Mouse (Mus musculus) hematopoietic stem cell, adult 5-6 weeks (primary cell): Measurements from ENCODE around the gene Catsperd. TPM values are rescaled to one million over a fixed set of nuclear protein-coding genes. Genes with fewer than 3 reads are reported as not detected.
A peak's percentile ranks its signal among the peaks of the same experiment; 100 is the strongest.
"Not testable (repeated sequence)": the region's sequence is repeated elsewhere in the genome, so short reads cannot be mapped to it uniquely, and the experiment has no call there.

Experiments used
- ATAC-seq, 2 experiments: fragments of 125-278 bp in 1 of 2; replicated peaks in 1 of 2; 2 replicates each; pipeline ENCODE4 v1.8.0; 2016 to 2017; ENCODE audit warnings: inconsistent platforms in 2 of 2, mild to moderate bottlenecking in 2 of 2, moderate number of reproducible peaks in 2 of 2, low read depth in 1 of 2, moderate TSS enrichment in 1 of 2; ENCODE audit not compliant: low FRiP score in 2 of 2, poor library complexity in 2 of 2, severe bottlenecking in 2 of 2, insufficient read depth in 1 of 2, low TSS enrichment in 1 of 2
- total RNA-seq: library from RNA; stranded (forward); fragments of 172-1452, 232-1000 nt; gene quantifications from 2 replicates; pipeline ENCODE4 v1.2.3, GENCODE M21; 2017

Catsperd gene
- total RNA-seq, 1 experiment from 2014 or later = not detected

DNA sequence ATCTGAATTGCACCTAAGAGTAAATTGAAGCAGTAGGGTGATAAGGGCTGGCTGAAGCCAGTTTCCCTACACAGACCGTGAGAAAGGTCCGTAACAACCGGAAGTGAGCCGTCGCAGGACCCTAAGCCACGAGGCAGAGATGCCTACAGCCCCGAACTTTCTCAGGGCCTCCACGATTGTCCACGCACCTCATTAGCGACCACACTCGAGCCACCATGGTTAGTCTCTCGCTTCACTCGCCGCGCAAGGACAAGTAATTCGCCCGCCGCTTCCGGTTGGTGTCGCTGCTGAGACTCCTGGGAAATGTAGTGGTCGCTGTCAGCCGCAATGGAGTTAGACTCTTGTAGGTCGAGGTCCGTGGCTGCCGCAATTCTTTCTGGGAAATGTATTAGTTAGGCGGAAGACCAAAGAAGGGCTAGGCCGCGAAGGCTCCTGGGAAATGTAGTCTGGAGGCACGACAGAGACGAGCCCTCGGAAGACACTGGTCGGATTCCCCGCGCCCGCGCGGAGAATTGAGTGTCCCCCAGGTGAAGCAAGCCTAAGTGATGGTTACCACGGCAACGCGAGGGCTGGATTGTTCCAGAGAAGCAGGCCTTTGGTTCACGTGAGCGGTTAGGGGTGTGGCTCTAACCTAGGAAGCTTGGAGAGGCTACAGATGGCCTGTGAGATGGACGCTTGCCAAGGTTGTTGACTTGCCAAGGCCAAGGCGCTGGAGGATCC, 18.3 kb upstream of the Catsperd start, which contains the start of gene 2410015M20Rik:
2410015M20Rik (minus strand) TSS at position 320 of the 720 bp plus-strand sequence.
- ATAC-seq = peak; percentile 76 to 85

DNA sequence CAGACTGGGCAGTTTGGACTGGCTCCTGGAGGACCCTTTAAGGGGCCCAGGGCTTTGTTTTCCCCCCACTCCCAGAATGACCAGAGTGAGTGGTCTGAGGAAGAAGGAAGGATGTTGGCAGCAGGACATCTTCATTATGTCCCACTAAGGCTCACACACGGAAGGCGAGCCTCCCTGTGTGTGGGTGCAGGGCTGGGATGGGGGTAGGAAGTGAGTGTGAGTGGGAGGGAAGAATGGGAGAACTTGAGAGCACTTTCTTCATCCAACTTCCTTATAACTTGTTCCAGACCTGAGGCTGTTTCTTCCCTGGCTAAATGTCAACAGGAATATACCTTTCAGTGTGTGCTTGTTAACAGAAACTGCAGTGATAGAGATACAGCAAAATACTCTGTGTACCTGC, 16.6 kb upstream of the Catsperd start:
- ATAC-seq = no peak

DNA sequence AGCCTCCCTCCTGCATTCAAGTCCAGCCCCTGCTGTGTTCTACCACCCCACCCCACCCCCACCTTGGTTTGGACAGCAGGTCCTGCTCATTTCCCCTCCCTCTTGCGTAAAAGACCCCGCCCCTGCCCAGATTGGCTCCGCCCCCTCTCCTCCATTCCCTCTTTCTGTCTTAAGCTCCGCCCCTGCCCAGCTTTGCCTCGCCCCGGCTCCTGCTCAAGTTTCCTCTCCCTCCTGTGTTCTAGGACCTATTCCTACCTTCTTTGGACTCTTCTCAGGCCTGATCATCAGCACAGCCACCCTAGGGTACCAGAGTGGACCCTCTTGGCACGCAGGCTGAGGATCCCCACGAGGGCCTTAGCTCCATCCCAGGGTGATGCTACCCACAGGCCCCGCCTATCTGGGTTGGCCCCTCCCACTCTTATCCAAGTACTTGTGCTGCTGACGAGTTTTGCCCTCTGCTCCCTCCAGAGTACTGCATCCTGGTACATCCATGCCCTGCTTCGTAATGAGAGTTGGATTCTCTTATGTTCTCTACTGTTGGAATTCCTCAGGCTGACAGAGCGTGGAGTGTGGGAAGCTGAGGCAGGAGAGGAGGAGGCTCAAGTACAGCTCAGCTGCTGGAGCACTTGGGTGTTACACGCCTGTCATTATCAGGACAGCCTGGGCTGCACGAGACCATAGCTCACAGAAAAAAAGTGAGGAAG, 15.9 kb upstream of the Catsperd start:
- no peak for ATAC-seq

DNA sequence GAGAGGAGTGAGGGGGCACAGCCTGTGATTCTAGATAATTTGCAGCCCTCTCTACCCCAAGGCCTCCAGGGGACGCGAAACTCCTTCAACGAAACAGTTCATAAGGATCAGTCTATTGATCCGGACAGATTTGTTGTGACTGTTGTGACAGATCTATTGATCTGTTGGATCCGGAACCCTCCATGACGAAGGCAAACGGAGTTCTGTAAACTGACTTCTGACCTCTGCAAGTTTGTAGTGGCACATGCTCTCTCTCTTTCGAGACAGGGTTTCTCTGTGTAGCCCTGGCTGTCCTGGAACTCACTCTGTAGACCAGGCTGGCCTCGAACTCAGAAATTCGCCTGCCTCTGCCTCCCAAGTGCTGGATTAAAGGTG, 15.4 kb upstream of the Catsperd start:
- not testable (repeated sequence) for ATAC-seq

DNA sequence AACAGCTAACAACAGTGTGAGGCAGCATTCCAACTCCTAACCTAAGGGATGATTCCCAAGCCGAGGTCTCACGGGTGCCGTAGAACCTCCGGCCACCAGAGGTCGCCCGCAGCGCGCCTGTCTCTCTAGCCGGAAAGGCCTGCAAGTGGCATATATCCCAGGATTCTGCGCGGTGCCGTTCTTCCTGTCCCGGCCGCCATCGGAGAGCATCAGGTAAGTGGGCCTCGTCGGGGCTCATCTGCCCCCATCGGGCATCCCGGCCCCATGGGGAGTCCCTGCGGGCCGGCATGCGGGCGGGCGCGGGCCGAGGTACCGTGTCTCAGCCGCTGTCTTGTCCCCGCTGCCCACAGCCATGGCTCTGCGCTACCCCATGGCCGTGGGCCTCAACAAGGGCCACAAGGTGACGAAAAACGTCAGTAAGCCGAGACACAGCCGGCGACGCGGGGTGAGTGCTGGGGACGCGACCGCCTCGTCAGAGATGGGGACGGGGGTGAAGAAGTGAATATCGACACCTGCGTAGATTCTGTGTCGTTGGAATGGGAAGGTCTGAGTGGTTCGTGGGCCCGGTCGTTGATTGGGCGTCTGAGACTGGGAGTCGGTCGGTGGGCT, 14.6 kb upstream of the Catsperd start, which contains the start of gene Rpl36:
Rpl36 (plus strand) TSS at position 181 of the 609 bp plus-strand sequence.
- peak; percentile 46 to 69 for ATAC-seq

DNA sequence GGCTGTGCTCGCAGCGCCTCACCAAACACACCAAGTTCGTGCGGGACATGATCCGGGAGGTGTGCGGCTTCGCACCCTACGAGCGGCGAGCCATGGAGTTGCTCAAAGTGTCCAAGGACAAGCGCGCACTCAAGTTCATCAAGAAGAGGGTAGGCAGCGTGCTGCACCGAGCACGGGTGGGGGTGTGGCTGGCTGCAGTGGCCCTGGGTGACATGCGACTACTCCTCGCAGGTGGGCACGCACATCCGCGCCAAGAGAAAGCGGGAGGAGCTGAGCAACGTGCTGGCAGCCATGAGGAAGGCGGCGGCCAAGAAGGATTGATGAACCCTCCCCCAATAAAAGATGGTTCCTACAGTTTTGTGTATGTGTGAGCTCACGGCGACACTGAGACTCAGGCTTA, 14.1 kb upstream of the Catsperd start:
- ATAC-seq = not testable (repeated sequence)

DNA sequence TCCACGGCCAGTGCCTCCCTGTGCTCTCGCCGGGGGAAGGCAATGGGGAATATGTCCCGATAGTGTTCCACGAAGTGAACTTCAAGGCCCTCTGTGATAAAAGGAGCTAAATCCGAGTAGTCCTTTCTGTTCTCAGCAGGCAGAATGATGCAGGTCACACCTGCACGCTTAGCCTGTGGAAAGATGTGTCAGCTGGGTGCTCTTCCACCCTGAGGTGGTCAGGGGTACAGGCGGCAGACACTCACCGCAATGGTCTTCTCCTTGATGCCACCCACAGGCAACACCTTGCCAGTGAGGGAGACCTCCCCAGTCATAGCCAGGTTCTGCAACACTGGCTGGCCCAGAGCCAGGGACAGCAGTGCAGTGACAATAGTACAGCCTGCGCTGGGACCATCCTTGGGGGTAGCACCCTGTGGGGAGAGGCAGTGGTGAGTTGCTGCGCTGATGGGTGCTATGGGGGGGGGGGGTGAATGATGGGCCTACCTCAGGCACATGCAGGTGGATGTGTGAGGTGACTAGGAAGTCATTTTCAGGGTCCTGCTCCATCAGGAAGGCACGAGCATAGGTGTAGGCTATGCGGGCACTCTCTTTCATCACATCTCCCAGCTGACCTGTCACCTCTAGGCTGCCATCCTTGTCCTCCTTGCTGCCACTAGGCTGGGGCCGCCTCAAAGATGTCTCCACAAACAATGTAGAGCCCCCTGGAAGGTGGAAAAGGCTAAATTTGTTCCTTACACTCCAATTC, 13.4 kb upstream of the Catsperd start:
- ATAC-seq = no peak

DNA sequence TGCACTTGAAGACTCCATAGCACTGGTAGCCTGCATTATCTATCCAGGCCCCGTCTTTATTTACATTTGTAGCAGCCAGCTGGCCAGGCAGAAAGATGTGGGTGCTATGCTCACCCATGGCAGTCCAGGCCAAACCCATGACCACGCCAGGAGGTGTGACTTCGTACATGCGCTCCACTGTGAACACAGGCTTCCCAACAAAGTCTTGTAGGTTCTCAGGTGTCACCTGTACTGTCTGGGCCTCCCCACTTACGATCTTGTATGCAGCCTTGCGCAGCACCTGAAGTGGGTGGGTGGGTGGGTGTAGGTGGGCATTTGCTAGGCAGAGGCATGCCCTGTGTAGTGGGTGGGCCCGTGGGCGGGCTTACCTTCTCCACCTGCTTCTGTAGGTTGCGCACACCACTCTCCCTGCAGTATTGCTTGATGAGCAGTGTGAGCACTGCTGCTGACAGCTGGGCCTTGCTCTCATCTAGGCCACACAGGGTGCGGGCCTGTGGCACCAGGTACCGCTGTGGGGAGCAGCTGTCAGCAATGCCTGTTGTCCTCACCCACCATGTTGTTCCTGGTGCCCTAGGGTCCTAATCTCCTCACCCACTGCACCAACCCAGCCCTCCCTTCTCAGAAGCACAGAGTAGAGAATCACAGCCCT, 12.7 kb upstream of the Catsperd start:
- no peak for ATAC-seq

DNA sequence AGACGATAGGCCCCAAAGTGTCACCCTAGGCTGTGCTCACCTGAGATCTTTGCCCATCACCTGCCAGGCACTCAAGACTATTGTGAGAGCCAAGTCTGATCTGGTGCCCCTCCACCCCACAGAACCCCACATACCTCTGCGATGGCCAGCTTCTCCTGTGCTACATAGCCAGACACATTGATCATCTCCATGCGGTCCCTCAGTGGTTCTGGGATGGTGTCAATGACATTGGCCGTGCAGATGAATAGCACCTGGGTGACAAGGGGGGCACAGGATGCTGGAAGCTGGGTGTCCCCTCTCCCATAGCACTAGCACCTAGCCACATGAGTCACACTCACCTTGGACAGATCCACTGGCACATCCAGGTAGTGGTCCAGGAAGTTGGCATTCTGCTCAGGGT, 12.2 kb upstream of the Catsperd start:
- no peak for ATAC-seq

DNA sequence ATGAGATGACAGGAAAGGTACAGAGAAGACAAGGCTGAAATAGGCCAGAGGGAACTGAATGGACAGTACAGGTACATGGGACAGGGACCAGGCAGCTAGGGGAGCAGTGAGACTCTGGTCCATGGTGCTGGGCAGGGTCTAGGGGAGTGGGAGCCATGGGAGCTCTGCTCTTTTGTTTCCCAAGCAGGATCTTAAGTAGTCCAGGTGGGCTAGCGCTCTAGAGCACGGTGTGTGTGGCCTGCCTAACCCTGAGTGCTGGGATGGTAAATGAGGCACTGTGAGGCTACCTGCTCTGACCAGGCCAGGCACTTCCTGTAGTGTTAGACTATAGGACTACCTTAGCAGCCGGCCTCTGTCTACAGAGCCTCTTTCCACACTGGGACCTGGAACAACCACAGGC, 11.2 kb upstream of the Catsperd start:
- ATAC-seq = no peak

DNA sequence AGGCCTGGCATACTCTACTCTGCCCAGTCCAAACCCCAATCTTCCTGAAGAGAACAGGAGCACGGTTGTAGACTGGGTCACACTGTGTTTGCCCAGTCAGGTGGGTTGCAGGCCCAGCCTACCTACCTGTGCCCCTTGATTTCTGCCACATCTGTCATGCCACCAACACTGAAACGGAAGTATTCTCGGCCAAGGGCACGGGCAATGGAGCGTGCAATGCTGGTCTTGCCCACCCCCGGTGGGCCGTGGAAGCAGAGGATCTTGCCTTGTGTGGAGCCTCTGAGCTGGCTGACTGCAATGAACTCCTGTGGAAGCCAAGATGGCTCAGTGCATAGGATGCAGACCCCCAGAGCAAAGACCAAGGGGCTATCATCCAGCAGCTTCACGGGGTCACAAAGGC, 10.3 kb upstream of the Catsperd start:
- ATAC-seq = no peak

DNA sequence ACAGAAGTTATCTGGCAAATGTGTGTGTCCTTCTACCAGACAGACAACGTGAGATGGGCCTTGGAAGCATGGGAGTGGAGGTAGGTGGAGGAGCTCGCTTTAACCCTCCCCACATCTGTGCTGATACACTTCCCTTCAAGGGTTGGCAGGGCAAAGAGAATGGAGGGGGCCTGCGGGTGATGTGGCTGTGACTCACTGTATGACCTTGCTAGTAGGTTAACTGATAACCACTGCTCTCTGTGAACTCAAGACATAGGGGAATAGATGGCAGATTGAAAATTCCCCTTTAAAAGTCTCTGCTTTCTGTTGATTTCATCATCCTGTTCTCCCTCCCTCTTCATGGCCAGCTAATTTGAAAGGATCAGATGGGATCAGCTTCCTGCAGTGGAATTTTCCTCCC, 2.4 kb upstream of the Catsperd start:
- no peak for ATAC-seq

DNA sequence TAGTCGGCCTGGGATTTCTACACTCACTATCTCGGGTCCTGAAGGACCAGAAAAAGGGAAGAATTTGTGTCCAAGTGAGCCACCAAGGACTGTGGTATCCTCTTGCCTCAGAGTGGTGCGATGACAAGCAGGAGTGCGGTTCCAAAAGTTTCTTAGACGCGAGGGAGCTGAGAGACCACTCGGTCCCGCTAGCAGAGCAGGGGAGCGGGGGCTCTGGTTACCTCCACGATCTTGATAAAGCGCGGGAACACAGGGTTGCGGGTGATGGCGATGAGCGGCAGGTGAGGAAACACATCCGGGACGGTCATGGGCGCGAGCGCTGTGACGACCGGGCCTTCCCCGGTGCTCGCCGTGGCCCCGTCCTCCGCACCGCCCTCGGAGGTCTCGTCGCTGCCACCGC, 1.7 kb upstream of the Catsperd start:
- peak in 1 of 2 experiments; percentile 1; a peak in 1 of 4 replicates for ATAC-seq

DNA sequence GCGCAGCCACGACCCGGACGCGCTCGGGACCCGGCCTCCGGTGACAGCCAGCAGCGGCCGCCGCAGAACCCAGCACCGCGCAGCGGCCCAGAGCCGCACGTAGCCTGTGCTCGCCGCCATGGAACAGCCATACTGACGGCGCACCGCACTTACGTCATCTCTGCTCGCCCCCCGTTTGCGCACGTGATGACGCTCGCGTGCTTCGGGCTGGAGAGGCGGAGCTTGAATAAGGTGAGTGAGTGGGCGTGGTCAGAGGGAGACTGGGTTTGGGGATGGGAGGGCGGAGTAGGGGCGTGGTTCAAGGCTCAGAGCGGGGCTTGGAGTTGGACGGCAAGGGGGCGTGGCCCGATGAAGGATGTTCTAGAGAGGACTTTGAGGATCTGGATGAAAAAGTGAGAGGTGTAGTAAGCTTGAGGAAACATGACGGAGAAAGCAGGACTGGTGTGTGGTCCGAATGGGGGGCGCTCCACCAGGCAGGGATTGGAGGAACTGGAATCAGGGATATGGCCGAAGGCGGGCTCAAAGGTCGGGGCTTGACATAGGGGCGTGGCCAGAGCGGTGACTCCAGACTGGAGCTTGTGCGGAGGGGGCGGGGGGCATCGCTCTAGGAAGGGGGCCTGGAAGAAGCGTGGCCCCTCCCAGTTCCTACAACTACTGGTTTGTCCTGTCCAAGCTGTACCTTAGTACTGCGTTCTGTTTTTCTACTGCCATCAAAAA, 1.0 kb upstream of the Catsperd start, which contains the start of gene Lonp1:
Lonp1 (minus strand) TSS at position 134 of the 717 bp plus-strand sequence.
- peak; percentile 91 to 92 for ATAC-seq

DNA sequence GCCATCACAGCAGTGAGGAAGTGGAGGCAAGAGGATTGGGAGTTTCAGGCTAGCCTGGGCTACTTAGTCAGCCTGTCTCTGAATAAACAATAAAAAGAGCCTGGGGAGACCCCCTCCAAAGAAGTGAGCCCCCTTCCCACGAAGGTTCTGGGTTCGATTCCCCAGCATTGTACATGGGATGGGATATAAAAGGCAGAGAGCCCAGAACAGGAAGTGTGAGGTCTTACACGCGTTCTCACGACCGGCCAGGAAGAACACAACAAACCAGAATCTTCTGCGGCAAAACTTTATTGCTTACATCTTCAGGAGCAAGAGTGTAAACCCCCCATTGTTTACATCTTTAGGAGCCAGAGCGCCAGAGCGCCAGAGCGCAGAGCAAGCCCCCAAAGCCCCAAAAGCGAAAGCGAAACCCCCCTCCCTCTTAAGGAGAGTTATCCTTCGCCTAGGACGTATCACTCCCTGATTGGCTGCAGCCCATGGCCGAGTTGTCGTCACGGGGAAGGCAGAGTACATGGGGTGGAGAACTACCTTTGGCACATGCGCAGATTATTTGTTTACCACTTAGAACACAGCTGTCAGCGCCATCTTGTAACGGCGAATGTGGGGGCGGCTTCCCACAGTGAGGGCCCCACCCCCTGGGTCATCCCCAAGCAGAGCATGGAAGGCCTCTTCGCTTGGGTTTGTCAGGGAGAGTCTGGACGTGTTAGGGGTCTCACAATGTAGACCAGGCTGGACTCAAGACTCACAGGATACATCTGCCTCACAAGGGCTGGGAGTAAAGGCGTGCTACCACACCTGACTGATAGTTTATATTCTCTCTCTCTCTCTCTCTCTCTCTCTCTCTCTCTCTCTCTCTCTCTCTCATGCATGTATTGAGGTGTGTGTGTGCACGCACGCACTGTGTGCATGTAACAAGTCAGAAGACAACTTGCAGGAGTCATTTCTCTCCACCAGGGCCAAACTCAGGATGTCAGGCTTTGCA, 2.1 kb downstream of the Catsperd start:
- ATAC-seq = not testable (repeated sequence)

DNA sequence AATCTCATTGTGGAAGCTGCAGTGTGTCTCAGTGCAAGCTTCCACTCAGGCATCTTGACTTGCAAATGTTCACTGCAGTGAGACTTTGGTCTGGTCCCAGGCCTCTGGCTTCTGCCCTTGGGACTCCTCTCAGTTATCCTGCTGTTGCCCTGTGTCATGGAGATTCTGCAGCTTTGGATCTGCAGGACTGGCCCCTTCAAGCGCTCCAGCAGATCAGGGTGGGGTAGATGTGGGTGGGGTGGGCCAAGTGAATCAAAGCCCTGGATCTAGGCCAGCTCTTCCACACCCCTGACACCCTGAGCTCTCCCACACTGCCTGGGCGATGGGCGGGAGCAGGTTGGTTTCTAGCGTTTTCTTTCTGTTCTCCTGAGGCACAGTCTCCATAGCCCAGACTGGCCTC, 3.9 kb downstream of the Catsperd start:
- no peak for ATAC-seq
